Mouse (Mus musculus) heart, postnatal 0 days (tissue): ENCODE measurements around the gene Scn5a.

Source experiments
- CTCF ChIP-seq: IDR thresholded peaks from 2 replicates; pipeline ENCODE4 v1.5.1; 2016; ENCODE audit warnings: antibody characterized with exemption, control low read depth, low read depth
- EP300 ChIP-seq: IDR thresholded peaks from 2 replicates; pipeline ENCODE4 v1.6.1; 2016; ENCODE audit warnings: antibody characterized with exemption, low read depth

DNA sequence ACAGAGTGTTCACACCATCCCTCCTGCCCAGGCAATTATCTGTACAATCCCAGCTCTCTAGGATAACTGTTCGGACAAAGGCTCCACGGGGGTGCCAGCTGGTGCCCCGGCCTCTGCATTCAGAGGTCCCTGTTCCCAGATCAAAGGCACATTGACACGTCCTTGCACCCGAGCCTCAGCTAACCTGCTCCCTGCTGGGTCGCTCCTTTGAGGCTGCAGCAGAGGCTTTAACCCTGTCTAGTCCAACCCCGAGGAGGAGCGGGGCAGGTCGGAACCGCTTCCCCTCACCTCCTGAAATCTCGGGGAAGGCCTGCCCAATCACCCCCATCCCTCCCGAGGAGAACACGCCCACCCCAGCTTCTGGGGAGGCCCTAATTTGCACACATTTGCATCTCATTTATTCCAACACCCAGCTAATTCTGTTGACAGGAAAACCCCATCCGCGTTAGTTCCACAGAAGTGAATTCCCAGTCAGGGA, 7.4 kb downstream of the Scn5a start:
- no peak for TF ChIP-seq CTCF
- TF ChIP-seq EP300: no peak
